Mouse (Mus musculus) intestine, postnatal 0 days (tissue): Measurements from ENCODE around the gene Dcaf12. TPM values are rescaled to one million over a fixed set of nuclear protein-coding genes. Genes with fewer than 3 reads are reported as not detected.

ENCODE experiments used
- ATAC-seq: fragments of 200-750 bp; cut with Nextera tagmentation; 2 replicates; pipeline ENCODE4 v1.8.0; 2017; ENCODE audit warnings: mild to moderate bottlenecking, moderate TSS enrichment, moderate library complexity
- H3K27ac ChIP-seq: fragments of 300-500 bp; sonication (generic); 2 replicates; pipeline ENCODE4 v1.5.1; 2014; ENCODE audit warnings: mild to moderate bottlenecking, low read depth, low read length, moderate library complexity
- H3K27me3 ChIP-seq: fragments of 300-500 bp; sonication (generic); replicated peaks from 2 replicates; pipeline ENCODE4 v1.6.1; 2014; ENCODE audit warnings: low read length, mixed read lengths; ENCODE audit not compliant: control insufficient read depth, insufficient read depth
- H3K36me3 ChIP-seq: fragments of 300-500 bp; sonication (generic); 2 replicates; pipeline ENCODE4 v1.6.1; 2014; ENCODE audit warnings: mild to moderate bottlenecking, moderate library complexity; ENCODE audit not compliant: control insufficient read depth, insufficient read depth
- H3K4me1 ChIP-seq: fragments of 300-500 bp; sonication (generic); replicated peaks from 2 replicates; pipeline ENCODE4 v1.6.1; 2014; ENCODE audit warnings: antibody characterized with exemption, low read length, mixed read lengths; ENCODE audit not compliant: control insufficient read depth, insufficient read depth
- H3K4me2 ChIP-seq: fragments of 300-500 bp; sonication (generic); replicated peaks from 2 replicates; pipeline ENCODE4 v1.6.1; 2014; ENCODE audit warnings: low read depth, mild to moderate bottlenecking, moderate library complexity
- H3K4me3 ChIP-seq: fragments of 300-500 bp; sonication (generic); 2 replicates; pipeline ENCODE4 v1.5.1; 2014; ENCODE audit warnings: low read depth, low read length
- H3K9ac ChIP-seq: fragments of 300-500 bp; sonication (generic); 2 replicates; pipeline ENCODE4 v1.6.1; 2014; ENCODE audit warnings: mild to moderate bottlenecking, low read depth, low read length
- H3K9me3 ChIP-seq: fragments of 300-500 bp; sonication (generic); 2 replicates; pipeline ENCODE4 v1.6.1; 2016; ENCODE audit warnings: mixed run types; ENCODE audit not compliant: control insufficient read depth
- CTCF ChIP-seq: sonication (generic); IDR thresholded peaks from 2 replicates; pipeline ENCODE4 v1.5.1; 2016; ENCODE audit warnings: low read depth, mild to moderate bottlenecking, control low read depth, antibody characterized with exemption, moderate library complexity
- WGBS: fragments of 180-500 bp; shearing (Covaris S2); extraction: QIAGEN DNeasy Blood & Tissue Kit; methylation state at CpG from one replicate; pipeline ENCODE4 v1.1.7; 2014; 5-methylcytosine and 5-hydroxymethylcytosine counted together
- polyA plus RNA-seq: library from polyadenylated mRNA; unstranded; fragments of >200 nt; fragmentation: Nextera tagmentation; extraction: Ambion mirVana; gene quantifications from 2 replicates; pipeline ENCODE4 v1.2.1, GENCODE M21; 2015

Gene Dcaf12
- polyA plus RNA-seq, 1 experiment from 2014 or later, result 27.0 TPM

DNA sequence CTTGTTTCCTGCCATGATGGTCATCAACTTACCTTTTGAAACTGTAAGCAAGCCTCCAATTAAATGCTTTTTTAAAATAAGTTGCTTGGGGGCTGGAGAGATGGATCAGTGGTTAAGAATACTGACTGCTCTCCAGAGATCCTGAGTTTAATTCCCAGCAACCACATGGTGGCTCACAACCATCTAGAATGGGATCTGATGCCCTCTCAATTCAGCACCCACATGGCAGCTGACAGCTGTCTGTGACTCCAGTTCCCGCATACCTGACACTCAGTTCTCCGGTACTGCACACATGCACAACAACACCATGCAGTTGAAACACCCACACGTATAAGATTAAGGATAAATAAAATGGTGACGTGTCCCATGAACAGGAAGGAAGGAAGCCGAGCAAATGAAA is 3.6 kb upstream of the Dcaf12 start:
- no peak for ATAC-seq

DNA sequence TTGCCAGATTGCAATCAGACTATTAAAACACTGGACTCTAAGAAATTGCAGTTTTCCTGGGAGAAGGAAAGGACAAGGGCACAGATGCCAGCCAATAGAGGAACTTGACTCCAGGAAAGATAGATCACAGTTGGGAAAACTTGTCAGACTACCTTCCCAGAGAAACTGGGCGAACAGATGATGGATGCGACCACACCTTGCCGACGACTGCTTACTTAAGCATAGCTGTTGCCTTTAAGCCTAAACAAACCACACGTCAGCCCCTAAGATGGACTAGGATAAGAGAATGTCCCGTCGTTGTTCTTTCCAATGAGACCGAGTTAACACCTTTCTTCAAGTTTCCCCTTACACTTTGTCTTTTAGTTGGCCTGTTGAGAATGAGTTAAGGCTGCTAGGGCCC is 484 bp upstream of the Dcaf12 start:
- no peaks in the 10 kb centered on the region for H3K4me1 ChIP-seq
- H3K4me3 ChIP-seq, result peak overlapping the region; percentile 98
- H3K9me3 ChIP-seq, result no peaks in the 10 kb centered on the region
- ATAC-seq, result peak; percentile 16; the same call in 1 of the 2 replicates
- TF ChIP-seq CTCF, result no peak
- H3K27me3 ChIP-seq, result no peaks in the 10 kb centered on the region
- H3K9ac ChIP-seq, result peak overlapping the region; percentile 31; the same call in 1 of the 2 replicates
- H3K27ac ChIP-seq, result peak overlapping the region; percentile 100
- WGBS, result 16% methylated on average over 8 of the region's 8 CpGs
- peaks cover 15% of the 10 kb centered on the region for H3K36me3 ChIP-seq
- H3K4me2 ChIP-seq, result peak overlapping the region; percentile 71

More for the DNA sequence above, 3.6 kb upstream of the Dcaf12 start:
- H3K27ac ChIP-seq, result no peak overlapping the region
- no peak overlapping the region for H3K4me2 ChIP-seq
- no peaks in the 10 kb centered on the region for H3K4me1 ChIP-seq
- H3K9me3 ChIP-seq, result no peaks in the 10 kb centered on the region
- H3K4me3 ChIP-seq, result no peak overlapping the region
- H3K27me3 ChIP-seq, result no peaks in the 10 kb centered on the region
- peak; percentile 41 for TF ChIP-seq CTCF
- no peak overlapping the region; the same call in 1 of the 2 replicates for H3K9ac ChIP-seq
- 54% methylated on average over 5 of the region's 5 CpGs for WGBS
- H3K36me3 ChIP-seq, result no peaks in the 10 kb centered on the region

DNA sequence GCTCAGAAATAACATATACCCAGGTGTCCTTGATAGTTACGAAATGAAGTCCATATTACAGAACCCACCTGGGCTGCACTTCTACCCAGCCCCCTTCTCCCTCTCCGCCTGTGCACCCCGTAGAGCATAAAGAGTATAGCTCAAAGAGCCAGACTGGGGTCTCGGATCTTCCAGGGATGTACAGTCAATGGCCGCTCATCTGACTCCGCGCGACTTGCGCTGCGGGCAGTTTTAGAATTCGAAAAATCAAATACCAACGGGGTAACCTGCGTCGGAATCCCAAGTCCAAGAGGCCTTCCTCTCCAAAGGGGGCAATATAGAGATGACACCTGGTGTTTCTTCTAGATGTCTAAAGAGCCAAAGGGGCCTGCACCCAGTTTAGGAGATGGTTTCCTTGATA is 967 bp downstream of the Dcaf12 start:
- H3K4me1 ChIP-seq, result no peaks in the 10 kb centered on the region
- WGBS, result 8% methylated on average over 14 of the region's 14 CpGs
- no peak for ATAC-seq
- peak overlapping the region; percentile 71 for H3K4me2 ChIP-seq
- peaks cover 20% of the 10 kb centered on the region for H3K36me3 ChIP-seq
- H3K9me3 ChIP-seq, result no peaks in the 10 kb centered on the region
- 0 out of 2 replicates have a peak, but pooled peaks have one; percentile 4 for TF ChIP-seq CTCF
- peak overlapping the region; percentile 100 for H3K27ac ChIP-seq
- peak overlapping the region; percentile 97 for H3K9ac ChIP-seq
- peak overlapping the region; percentile 98 for H3K4me3 ChIP-seq
- H3K27me3 ChIP-seq, result no peaks in the 10 kb centered on the region

DNA sequence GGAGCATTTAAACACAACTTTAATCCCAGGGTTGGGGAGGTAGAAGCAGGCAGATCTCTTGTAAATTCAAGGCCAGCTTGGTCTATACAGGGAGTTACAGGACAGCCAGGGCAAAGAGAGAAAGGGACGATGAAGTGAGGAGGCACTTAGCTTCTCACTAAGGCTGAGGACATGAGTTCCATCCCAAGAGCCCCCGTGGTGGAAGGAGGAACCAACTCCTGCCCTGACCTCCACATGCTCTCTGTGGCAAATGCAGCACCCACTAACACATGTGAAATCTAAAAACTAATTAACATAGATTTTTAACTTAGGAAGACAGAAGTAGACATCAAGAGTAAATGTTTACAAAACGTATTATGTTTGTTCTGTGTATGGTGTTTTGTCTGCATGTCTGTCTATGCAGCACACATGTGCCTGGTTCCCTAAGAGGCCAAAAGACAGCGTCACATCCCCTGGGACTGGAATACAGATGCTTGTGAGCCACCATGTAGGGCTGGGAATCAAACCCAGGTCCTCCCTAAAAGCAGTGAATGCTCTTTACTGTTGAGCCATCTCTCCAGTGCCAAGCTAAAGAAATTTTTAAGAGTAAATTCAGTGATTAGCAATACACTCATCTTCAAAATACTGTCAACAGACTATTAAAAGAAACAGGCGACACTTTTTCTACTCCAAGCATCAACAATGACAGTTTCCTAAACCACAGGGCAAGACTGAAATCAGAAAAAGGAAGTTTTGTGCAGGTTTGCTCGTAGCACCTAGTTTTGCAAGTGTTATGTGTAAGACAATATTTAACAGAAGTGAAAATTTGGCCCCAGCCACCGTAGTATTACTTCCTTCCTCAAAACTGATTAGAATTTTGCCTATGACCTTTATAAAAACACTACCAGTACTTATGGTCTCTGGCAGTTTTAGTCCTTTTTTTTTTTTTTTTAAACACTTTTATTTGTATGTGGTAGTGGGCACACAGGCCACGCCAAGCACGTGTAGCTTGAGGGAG is 3.8 kb downstream of the Dcaf12 start:
- Histone ChIP-seq H3K4me1 (no peaks in the 10 kb centered on the region), H3K9me3 (no peaks in the 10 kb centered on the region), H3K27me3 (no peaks in the 10 kb centered on the region), H3K9ac (no peak overlapping the region), H3K27ac (no peak overlapping the region), H3K4me3 (no peak overlapping the region), H3K4me2 (no peak overlapping the region), H3K36me3 (peaks cover 38% of the 10 kb centered on the region)
- no peak for ATAC-seq
- TF ChIP-seq CTCF, result no peak
- 86% methylated on average over 9 of the region's 9 CpGs for WGBS

DNA sequence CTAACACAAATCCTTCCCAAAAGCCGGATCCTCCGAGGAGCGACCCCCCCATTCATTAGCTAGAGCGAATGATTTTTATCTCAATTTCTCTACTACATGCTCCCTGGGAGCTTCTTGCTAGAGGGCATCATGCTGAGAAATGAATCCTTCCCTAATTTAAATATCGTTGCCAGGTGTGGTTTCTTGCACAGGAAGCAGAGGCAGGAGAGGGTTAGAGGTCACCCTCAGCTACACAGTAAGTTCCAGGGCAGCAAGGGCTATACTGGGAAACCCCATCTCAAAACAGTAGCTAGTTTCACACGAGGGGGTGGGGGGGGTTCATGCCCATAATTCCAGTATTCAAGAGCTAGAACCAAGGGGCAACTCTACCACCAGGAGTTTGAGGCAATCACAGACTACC is 7.3 kb downstream of the Dcaf12 start:
- H3K27me3 ChIP-seq, result no peaks in the 10 kb centered on the region
- WGBS, result 79% methylated on average over 6 of the region's 6 CpGs
- H3K9ac ChIP-seq, result no peak overlapping the region
- no peak overlapping the region for H3K4me3 ChIP-seq
- no peak overlapping the region for H3K27ac ChIP-seq
- peaks cover 47% of the 10 kb centered on the region for H3K36me3 ChIP-seq
- H3K4me1 ChIP-seq, result no peaks in the 10 kb centered on the region
- no peaks in the 10 kb centered on the region for H3K9me3 ChIP-seq
- no peak for ATAC-seq
- no peak for TF ChIP-seq CTCF
- H3K4me2 ChIP-seq, result no peak overlapping the region

DNA sequence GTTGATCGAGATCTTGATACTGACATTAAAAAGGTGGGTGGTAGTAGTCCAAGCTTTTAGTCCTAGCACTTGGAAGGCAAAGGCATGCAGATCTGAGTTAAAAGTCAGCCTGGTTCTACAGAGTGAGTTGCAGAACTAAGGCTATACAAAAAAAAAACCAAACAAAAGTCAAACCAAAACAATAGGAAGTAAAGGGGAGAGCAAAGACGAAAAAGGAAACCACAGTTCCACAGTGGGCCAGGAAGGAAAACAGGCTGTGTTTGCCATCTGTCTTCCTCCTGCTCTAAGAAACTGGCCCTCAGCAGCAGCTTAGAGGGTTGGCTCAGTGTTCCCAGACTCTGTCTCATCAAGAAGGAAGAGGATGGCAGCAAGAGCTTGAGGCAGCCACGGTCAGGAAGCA is 10.4 kb downstream of the Dcaf12 start:
- Histone ChIP-seq H3K9me3 (no peaks in the 10 kb centered on the region), H3K27me3 (no peaks in the 10 kb centered on the region), H3K9ac (no peak overlapping the region), H3K4me3 (no peak overlapping the region), H3K27ac (no peak overlapping the region), H3K4me1 (no peaks in the 10 kb centered on the region), H3K4me2 (no peak overlapping the region), H3K36me3 (peaks cover 58% of the 10 kb centered on the region)
- TF ChIP-seq CTCF, result no peak
- WGBS, result 58% methylated on average over 3 of the region's 3 CpGs
- no peak for ATAC-seq
